Mouse (Mus musculus) ES-E14 (cell line): Measurements from ENCODE around the gene Chmp6.

Source experiments
- CHD2 ChIP-seq: IDR thresholded peaks from 2 replicates; pipeline ENCODE4 v1.6.1; 2014; ENCODE audit warnings: mild to moderate bottlenecking, low read depth, low read length, inconsistent platforms
- HCFC1 ChIP-seq: IDR thresholded peaks from 2 replicates; pipeline ENCODE4 v1.6.1; 2012; ENCODE audit warnings: low read length, inconsistent platforms, borderline replicate concordance; ENCODE audit not compliant: insufficient read depth
- MAFK ChIP-seq: IDR thresholded peaks from 2 replicates; pipeline ENCODE4 v1.6.1; 2014; ENCODE audit warnings: mild to moderate bottlenecking, low read depth, low read length, inconsistent platforms; ENCODE audit not compliant: insufficient read depth
- ZC3H11A ChIP-seq: IDR thresholded peaks from 2 replicates; pipeline ENCODE4 v1.6.1; 2012; ENCODE audit warnings: low read depth, mild to moderate bottlenecking, inconsistent platforms, low read length, borderline replicate concordance
- ZNF384 ChIP-seq: IDR thresholded peaks from 2 replicates; pipeline ENCODE4 v1.6.1; 2012; ENCODE audit warnings: low read depth, low read length, inconsistent platforms

GRCm38 (mm10) chr11:119966294-119966693, 53.1 kb downstream of the Chmp6 start:
- TF ChIP-seq HCFC1 (no peak), CHD2 (no peak), ZNF384 (no peak), MAFK (no peak), ZC3H11A (no peak)
